Mouse (Mus musculus): ENCODE results near the gene Mthfsd. TPM values are rescaled to one million over a fixed set of nuclear protein-coding genes. Genes with fewer than 3 reads are reported as not detected.

Gene Mthfsd
- polyA plus RNA-seq (2014; fragmentation: Illumina TruSeq; extraction: RNeasy Lipid Tissue Mini Kit (QIAGEN cat#74804); ENCODE audit: low read depth, low replicate concordance), result 32.3 TPM

DNA sequence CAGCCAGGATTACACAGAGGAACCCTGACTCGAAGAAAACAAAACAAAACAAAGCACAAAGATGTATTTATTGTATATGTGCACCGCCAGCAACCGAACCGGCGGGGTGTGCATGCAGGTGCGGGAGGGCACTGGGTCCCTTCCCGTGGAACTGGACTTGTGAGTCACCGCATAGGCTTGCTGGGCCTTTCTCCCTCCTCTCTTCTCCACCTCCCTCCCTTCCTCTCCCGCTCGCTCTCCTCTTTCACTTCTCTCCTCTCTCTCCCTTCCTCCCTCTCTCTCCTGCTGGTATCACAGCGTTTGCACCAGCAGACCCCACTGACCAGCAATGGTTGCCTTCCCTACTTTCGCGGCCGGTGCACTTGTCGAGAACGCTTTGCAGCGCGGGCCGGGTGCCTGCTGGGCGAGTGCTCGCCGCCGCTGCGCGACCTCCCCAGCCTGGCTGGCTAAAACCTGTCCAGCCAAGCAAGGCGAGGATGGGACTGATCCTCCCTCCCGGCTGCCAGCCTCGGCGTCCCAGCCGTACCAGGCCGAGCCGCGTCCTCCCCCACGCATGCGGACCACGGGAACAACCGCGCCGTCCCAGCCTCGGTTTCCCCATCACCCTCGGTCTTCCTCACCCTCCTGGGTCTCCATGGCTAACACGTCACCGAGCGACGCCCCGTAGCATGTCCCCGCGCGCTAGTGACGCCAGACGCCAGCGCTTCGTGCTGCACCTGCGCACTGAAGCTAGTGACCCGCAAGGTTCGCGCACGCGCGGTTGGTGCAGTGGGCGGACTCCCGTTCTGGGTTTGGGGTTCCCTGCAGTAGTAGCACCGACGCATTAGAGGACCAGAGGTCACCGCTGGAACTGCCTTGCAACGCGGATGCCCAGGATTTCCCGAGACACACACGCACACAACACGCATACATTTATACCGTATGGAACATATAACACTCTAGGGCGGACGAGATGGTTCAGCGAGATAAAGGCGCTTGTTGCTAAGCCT, at the start of gene Mthfsd:
Gene Mthfsd, minus strand, starts transcription at position 725 of the 989 bp plus-strand sequence.

GRCm38 (mm10) chr8:121127756-121128375, 19.7 kb upstream of the Mthfsd start, which contains the start of gene Foxl1:
TSS of gene Foxl1 (plus strand) at chr8:121127940.

GRCm38 (mm10) chr8:121115948-121116347, 7.8 kb upstream of the Mthfsd start, which contains the start of gene Foxc2:
TSS of gene Foxc2 (plus strand) at chr8:121116171.

DNA sequence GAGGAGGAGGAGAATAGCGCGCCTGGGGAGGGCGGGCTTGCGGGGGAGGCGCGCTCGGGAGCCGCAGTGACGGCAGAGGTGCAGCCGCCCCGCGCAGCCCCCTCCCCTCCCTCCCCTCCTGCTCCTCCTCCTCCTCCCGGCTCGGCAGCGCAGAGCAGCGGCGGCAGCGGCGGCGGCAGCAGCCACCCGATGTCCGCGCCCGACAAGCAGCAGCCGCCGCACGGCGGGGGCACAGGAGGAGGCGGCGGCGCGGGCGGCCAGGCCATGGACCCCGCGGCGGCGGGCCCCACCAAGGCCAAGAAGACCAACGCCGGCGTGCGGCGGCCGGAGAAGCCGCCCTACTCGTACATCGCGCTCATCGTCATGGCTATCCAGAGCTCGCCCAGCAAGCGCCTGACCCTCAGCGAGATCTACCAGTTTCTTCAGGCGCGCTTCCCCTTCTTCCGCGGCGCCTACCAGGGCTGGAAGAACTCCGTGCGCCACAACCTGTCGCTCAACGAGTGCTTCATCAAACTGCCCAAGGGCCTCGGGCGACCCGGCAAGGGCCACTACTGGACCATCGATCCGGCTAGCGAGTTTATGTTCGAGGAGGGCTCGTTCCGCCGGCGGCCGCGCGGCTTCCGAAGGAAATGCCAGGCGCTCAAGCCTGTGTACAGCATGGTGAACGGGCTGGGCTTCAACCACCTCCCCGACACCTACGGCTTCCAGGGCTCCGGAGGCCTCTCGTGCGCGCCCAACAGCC, 23.8 kb downstream of the Mthfsd start, which contains the start of gene Foxf1:
Gene Foxf1, plus strand, starts transcription at position 177 of the 742 bp plus-strand sequence.

Other genes with a start within 250 kb of the Mthfsd start
- 1.2 TPM for gene Foxf1, start 24.0 kb downstream of the Mthfsd start, polyA plus RNA-seq (2014; fragmentation: Illumina TruSeq; extraction: RNeasy Lipid Tissue Mini Kit (QIAGEN cat#74804); ENCODE audit: low read depth, low replicate concordance)
- gene Foxc2, start 7.8 kb upstream of the Mthfsd start, polyA plus RNA-seq (2014; fragmentation: Illumina TruSeq; extraction: RNeasy Lipid Tissue Mini Kit (QIAGEN cat#74804); ENCODE audit: low read depth, low replicate concordance), result 0.88 TPM
- not detected for gene Foxl1, start 19.5 kb upstream of the Mthfsd start, polyA plus RNA-seq (2014; fragmentation: Illumina TruSeq; extraction: RNeasy Lipid Tissue Mini Kit (QIAGEN cat#74804); ENCODE audit: low read depth, low replicate concordance)

Measured in adipose tissue, adult 10 weeks (tissue).